Mouse (Mus musculus): Measurements from ENCODE around the gene Stard3. TPM values are rescaled to one million over a fixed set of nuclear protein-coding genes. Genes with fewer than 3 reads are reported as not detected.
A peak's percentile ranks its signal among the peaks of the same experiment; 100 is the strongest.

Stard3 gene
- polyA plus RNA-seq, 1 experiment from 2014 or later, result 54.5 TPM

DNA sequence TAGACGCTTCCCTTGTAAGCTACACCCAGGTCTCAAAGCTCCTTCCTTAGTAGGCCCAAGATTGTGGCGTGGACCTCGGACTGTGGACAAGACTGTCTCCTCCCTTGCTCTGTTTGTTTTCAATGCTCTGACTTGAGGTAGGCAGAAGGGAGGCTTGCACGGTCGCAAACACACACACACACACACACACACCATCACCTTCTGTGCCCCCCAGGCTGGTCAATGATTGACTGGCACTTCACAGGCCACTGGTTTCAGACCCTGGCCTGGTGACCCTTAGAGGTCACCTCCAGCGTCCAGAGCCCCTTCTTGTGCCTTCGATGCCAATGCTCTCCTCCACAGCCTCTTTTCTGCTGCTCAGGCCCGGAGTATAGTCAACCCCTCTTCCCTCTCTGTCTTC, 50.7 kb downstream of the Stard3 start:
- Histone ChIP-seq H3K4me1 (peaks cover 40% of the 10 kb centered on the region), H3K36me3 (no peaks in the 10 kb centered on the region), H3K27me3 (ENCODE audit: low read depth, poor library complexity, severe bottlenecking) (peaks cover 48% of the 10 kb centered on the region), H3K9me3 (replicated peaks) (no peaks in the 10 kb centered on the region), H3K4me3 (peak overlapping the region; percentile 30), H3K27ac (replicated peaks) (peak overlapping the region; percentile 78)
- no peak for DNase-seq (ENCODE audit: low spot score)
- WGBS, result 49% methylated on average over 8 of the region's 8 CpGs

DNA sequence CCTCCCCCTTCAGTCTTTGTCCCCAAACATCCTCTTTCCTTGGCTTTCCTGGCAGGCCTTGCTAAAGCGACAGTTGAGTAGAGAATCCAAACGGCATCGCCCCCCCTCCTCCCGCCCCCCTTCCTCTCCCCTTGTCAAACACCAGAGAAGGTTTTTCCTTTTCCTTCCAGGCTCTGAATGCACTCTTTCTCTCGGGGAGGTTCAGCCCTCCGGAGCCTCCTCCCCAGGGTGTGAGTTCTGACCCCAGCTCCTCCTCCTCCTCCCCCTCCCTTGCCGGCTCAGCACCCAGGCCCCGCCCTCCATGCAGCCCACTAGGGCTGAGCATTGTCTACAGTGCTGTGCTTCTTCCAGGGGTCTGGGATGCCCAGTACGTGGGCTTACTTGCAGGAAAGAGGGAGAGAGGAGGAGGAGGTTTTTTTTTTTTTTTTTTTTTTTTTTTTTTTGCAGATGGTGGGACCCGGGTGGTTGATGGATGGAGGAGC, 51.2 kb downstream of the Stard3 start:
- WGBS, result 2% methylated on average over 10 of the region's 10 CpGs
- no peaks in the 10 kb centered on the region for H3K36me3 ChIP-seq
- H3K27ac ChIP-seq (replicated peaks), result peak overlapping the region; percentile 78
- DNase-seq (ENCODE audit: low spot score), result peak; percentile 62
- H3K27me3 ChIP-seq (ENCODE audit: low read depth, poor library complexity, severe bottlenecking), result peaks cover 53% of the 10 kb centered on the region
- H3K4me3 ChIP-seq, result peak overlapping the region; percentile 30
- H3K4me1 ChIP-seq, result peaks cover 45% of the 10 kb centered on the region
- H3K9me3 ChIP-seq (replicated peaks), result no peaks in the 10 kb centered on the region

DNA sequence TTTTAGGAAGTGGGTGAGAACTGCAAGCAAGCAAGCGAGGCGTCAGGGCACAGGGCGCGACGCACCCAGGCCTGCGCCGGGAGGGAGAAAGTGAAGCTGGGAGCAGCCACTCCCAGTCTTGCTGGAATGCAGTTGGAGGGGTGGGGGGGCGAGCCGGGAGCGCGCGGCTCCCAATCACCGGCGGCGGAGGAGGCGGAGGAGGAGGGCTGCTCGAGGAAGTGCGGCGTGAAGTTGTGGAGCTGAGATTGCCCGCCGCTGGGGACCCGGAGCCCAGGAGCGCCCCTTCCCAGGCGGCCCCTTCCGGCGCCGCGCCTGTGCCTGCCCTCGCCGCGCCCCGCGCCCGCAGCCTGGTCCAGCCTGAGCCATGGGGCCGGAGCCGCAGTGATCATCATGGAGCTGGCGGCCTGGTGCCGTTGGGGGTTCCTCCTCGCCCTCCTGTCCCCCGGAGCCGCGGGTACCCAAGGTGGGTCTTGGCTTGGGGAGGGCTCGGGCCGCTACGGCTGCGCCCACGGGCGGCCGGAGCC, 54.2 kb downstream of the Stard3 start, which contains the start of gene Erbb2:
Gene Erbb2, plus strand, starts transcription at position 198 of the 524 bp plus-strand sequence.
- WGBS, result under 1% methylated on average over 48 of the region's 49 CpGs
- H3K27me3 ChIP-seq (ENCODE audit: low read depth, poor library complexity, severe bottlenecking), result peaks cover 64% of the 10 kb centered on the region
- peak; percentile 85 for DNase-seq (ENCODE audit: low spot score)
- H3K9me3 ChIP-seq (replicated peaks), result no peaks in the 10 kb centered on the region
- H3K4me1 ChIP-seq, result peaks cover 54% of the 10 kb centered on the region
- no peaks in the 10 kb centered on the region for H3K36me3 ChIP-seq
- peak within 1 kb of the TSS; percentile 96 for H3K4me3 ChIP-seq
- H3K27ac ChIP-seq (replicated peaks), result peak within 1 kb of the TSS; percentile 92

DNA sequence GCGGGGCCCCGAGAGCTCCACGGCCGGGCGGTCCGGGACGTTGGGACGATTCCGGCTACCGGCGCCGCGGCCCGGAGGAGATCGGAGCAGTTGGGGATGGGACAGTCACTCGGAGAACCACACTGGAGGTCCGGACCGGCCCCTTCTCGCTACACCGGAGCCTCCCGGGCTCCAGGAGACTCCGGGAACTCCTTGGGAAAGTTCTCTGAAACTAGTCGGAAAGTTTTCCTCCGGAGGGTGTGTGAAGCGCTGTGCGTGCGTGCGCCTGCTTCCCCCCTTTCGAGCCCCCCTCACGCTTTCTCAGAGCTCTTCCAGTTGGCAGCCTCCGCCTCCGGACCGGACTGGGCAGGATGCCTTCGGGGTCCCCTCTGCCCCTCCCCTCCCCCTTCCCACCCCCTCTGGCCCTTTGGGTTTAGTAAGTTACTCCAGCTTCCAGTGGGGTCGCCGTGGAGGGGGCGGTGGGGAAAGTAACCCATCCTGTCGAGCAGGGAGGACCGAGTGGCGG, 54.7 kb downstream of the Stard3 start:
- peaks cover 54% of the 10 kb centered on the region for H3K4me1 ChIP-seq

DNA sequence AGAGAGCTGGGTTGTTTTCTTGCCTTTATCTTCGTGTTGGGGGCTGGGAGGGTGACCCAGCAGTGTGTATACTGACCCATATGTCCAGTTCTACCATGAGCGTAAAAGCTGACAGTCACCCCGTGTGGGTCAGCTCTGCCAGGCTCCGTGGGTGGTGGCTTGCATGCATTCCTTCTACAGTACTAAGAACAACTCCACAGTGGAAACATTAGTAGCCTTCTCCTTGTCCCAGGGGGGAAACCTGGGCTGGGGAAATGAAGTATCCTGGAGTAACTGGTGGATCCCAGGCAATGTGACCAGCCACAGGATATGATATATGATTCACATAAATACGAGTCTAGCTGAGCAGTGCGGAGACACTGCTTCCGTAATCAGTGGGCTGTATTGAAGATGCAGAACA, 55.6 kb downstream of the Stard3 start:
- peak overlapping the region; percentile 92 for H3K27ac ChIP-seq (replicated peaks)
- H3K27me3 ChIP-seq (ENCODE audit: low read depth, poor library complexity, severe bottlenecking), result peaks cover 64% of the 10 kb centered on the region
- peak overlapping the region; percentile 96 for H3K4me3 ChIP-seq
- H3K9me3 ChIP-seq (replicated peaks), result no peaks in the 10 kb centered on the region
- no peak for DNase-seq (ENCODE audit: low spot score)
- 36% methylated on average over 7 of the region's 7 CpGs for WGBS
- peaks cover 56% of the 10 kb centered on the region for H3K4me1 ChIP-seq
- H3K36me3 ChIP-seq, result no peaks in the 10 kb centered on the region

More for the DNA sequence above, 54.7 kb downstream of the Stard3 start:
- peak overlapping the region; percentile 92 for H3K27ac ChIP-seq (replicated peaks)
- no peaks in the 10 kb centered on the region for H3K9me3 ChIP-seq (replicated peaks)
- no peaks in the 10 kb centered on the region for H3K36me3 ChIP-seq
- peak; percentile 72 for DNase-seq (ENCODE audit: low spot score)
- peaks cover 64% of the 10 kb centered on the region for H3K27me3 ChIP-seq (ENCODE audit: low read depth, poor library complexity, severe bottlenecking)
- WGBS, result under 1% methylated on average over 40 of the region's 40 CpGs
- peak overlapping the region; percentile 96 for H3K4me3 ChIP-seq

DNA sequence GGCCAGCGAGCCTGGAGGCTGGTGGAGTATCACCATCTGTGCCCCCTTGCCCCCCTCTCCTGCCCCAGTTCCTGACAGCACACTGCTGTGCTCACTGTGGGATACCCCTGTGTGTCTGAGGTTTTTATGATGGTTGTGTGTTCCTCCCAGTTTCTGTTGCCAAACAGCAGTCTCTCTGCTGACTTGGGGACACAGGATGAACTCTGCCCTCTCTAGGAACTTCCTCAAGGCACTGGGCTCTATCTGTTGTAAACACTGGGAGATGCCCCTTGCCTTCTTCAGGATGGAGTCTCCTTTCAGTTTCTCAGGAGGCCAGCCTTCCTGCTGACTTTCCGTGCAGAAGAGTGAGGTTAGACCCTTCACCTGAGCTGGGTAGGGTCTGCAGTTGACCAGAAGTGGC, 56.0 kb downstream of the Stard3 start:
- WGBS, result 27% methylated on average over 2 of the region's 2 CpGs
- Histone ChIP-seq H3K27me3 (ENCODE audit: low read depth, poor library complexity, severe bottlenecking) (peaks cover 62% of the 10 kb centered on the region), H3K27ac (replicated peaks) (no peak overlapping the region), H3K4me3 (peak overlapping the region; percentile 96), H3K36me3 (no peaks in the 10 kb centered on the region), H3K4me1 (peaks cover 52% of the 10 kb centered on the region), H3K9me3 (replicated peaks) (no peaks in the 10 kb centered on the region)
- no peak for DNase-seq (ENCODE audit: low spot score)

DNA sequence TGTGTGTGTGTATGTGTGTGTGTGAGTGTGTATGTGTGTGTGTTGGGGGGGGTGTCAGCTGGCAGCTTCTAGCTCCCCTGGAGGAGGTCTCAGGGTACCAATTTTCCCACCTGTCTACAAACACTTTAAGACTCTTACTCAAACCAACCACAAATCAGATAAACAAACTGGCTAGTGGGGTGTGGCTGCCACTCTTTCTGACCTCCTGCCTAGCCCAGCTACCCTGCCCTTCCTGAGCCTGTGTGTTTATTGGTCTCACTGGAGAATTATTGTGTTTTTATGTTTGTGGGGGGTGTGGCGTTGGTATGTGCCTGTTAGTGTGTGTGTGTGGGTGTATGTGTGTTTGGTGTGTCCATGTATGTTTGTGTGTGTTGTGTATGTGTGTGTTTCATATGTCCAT, 58.9 kb downstream of the Stard3 start:
- Histone ChIP-seq H3K4me1 (peaks cover 34% of the 10 kb centered on the region), H3K27me3 (ENCODE audit: low read depth, poor library complexity, severe bottlenecking) (peaks cover 33% of the 10 kb centered on the region), H3K9me3 (replicated peaks) (no peaks in the 10 kb centered on the region), H3K4me3 (no peak overlapping the region), H3K36me3 (peaks cover 12% of the 10 kb centered on the region; the same call in 1 of the 2 replicates), H3K27ac (replicated peaks) (no peak overlapping the region)
- no peak for DNase-seq (ENCODE audit: low spot score)
- 92% methylated on average over 1 of the region's 1 CpGs for WGBS

DNA sequence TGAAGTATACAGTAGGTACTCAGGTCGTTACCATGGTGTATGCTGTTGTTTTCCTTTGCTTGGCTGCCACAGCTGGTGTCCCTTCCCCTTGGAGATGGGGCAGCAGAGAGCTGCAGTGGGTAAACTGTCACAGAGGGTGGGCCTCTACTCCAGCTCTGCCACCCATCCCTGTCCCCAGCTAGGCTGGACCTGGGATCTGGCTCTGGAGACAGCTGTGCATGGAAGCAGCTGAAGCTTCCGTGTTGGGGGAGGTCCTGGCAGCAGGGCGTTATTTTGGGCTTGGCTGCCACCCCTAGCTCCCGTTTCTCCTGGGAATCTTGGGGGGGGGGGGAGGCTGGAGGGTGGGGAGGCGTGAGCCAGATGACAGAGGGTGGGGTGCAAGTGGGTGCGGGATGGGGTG, 60.1 kb downstream of the Stard3 start:
- Histone ChIP-seq H3K4me3 (no peak overlapping the region), H3K27ac (replicated peaks) (peak overlapping the region; percentile 28; the same call in 1 of the 2 replicates), H3K27me3 (ENCODE audit: low read depth, poor library complexity, severe bottlenecking) (peaks cover 21% of the 10 kb centered on the region), H3K36me3 (peaks cover 24% of the 10 kb centered on the region), H3K4me1 (peaks cover 24% of the 10 kb centered on the region), H3K9me3 (replicated peaks) (no peaks in the 10 kb centered on the region)
- WGBS, result 77% methylated on average over 6 of the region's 6 CpGs
- no peak for DNase-seq (ENCODE audit: low spot score)

DNA sequence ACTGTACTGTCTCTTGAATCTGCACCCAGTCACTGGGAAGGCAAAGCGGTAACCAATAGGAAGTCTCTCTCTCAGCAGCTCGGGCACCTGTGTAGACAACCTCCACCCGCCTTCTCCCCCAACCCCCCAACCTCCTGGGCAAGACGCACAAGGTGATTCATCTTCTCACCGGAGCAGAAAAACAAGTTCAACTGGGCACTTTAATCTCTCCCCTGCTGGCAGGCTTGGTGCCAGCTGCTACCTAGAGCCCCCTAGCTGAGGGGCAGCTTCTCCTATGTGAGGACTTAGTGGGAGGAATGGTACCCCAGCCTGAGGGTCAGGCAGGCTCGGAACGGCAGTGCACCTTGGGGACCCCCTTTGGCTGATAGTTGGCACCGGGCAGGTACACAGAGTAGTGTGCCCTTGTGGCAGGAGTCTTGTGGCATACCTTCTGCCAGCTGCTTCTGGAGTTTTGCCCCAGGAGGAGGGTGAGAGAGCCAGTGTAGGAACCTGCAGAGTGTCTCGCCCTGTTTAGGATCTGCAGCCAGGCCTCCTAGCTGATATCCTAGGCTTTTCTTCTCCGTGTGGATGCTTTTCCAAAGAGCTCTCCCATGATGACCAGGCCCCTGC, 60.9 kb downstream of the Stard3 start:
- Histone ChIP-seq H3K4me1 (peaks cover 16% of the 10 kb centered on the region), H3K27me3 (ENCODE audit: low read depth, poor library complexity, severe bottlenecking) (peaks cover 14% of the 10 kb centered on the region), H3K27ac (replicated peaks) (no peak overlapping the region), H3K9me3 (replicated peaks) (no peaks in the 10 kb centered on the region), H3K36me3 (peaks cover 31% of the 10 kb centered on the region), H3K4me3 (no peak overlapping the region)
- WGBS, result 83% methylated on average over 10 of the region's 10 CpGs
- DNase-seq (ENCODE audit: low spot score), result no peak

DNA sequence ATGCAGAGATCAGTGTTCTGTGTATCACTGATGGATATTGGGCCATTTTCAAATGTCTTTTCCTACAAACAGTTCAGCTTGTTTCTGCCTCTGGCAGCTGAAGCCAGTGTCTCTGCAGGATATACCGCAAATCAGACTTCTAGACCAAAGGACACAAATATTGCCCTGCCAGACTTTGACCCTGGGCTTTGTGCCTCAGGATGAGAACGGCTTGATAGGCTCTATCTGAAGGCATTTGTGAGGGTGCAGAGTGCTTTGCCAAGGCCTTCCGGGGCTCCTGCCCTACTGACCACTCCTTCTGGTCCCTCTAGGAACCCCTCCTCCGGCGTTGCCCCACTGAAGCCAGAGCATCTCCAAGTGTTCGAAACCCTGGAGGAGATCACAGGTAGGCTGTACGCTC, 68.4 kb downstream of the Stard3 start:
- WGBS, result 91% methylated on average over 7 of the region's 7 CpGs
- H3K4me1 ChIP-seq, result no peaks in the 10 kb centered on the region
- no peaks in the 10 kb centered on the region for H3K9me3 ChIP-seq (replicated peaks)
- no peaks in the 10 kb centered on the region for H3K27me3 ChIP-seq (ENCODE audit: low read depth, poor library complexity, severe bottlenecking)
- H3K4me3 ChIP-seq, result no peak overlapping the region
- H3K36me3 ChIP-seq, result peaks cover 81% of the 10 kb centered on the region
- H3K27ac ChIP-seq (replicated peaks), result no peak overlapping the region
- no peak for DNase-seq (ENCODE audit: low spot score)

DNA sequence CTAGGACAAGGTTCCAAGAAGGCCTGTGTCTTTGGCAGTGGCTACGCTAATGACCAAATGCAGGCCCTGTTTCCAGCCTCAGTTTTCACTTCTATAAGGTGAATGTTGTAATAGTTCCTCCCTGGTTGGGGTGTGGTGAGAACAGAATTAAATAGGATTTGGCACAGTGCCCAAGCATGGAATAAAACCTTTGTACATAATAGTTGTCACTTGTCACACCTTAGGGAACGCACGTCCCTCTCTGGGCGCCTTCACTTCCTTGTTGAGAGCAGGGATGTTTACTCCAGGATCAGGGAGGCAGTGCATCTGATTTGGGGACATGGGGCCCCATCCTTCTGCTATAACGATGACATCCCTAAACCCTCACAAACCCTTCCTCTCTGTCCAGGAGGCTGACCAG, 70.3 kb downstream of the Stard3 start:
- Histone ChIP-seq H3K27me3 (ENCODE audit: low read depth, poor library complexity, severe bottlenecking) (no peaks in the 10 kb centered on the region), H3K4me3 (no peak overlapping the region), H3K27ac (replicated peaks) (no peak overlapping the region), H3K9me3 (replicated peaks) (no peaks in the 10 kb centered on the region), H3K36me3 (peaks cover 81% of the 10 kb centered on the region), H3K4me1 (no peaks in the 10 kb centered on the region)
- 91% methylated on average over 5 of the region's 5 CpGs for WGBS
- DNase-seq (ENCODE audit: low spot score), result no peak

Measured in midbrain, embryonic 10.5 days (tissue).